ENCODE assay signal across 9 mouse cellular contexts in genomic region chr7:137315544-137315940, GRCm38 (mm10). TPM values are rescaled to one million over a fixed set of nuclear protein-coding genes. Genes with fewer than 3 reads are reported as not detected.
A peak's percentile ranks its signal among the peaks of the same experiment; 100 is the strongest.
DNase-seq lines count a peak whose midpoint lies in the region; ATAC-seq lines count a peak whose summit lies in the region.
"Had no signal": no experiment of that assay in that cellular context is flagged by ENCODE, and none has a peak within 500 bp of the region (broad histone marks: within the 10 kb centered on the region; RNA-seq: fewer than 3 reads in every experiment).

No protein-coding gene starts in this region.

- no peaks in the 10 kb centered on the region for H3K9me3 ChIP-seq in heart, embryonic 10.5 days
- no peaks in the 10 kb centered on the region for H3K9me3 ChIP-seq in hindbrain, embryonic 12.5 days (replicated peaks)
- H3K9me3 ChIP-seq in midbrain, embryonic 11.5 days (ENCODE audit: control insufficient read depth, low read length) = no peaks in the 10 kb centered on the region

- no peak for ATAC-seq in hindbrain, embryonic 12.5 days (ENCODE audit: low FRiP score)
- no peak for ATAC-seq in midbrain, embryonic 11.5 days (ENCODE audit: low FRiP score)
- ATAC-seq: inflammation-experienced regulatory T-cells, adult 6 months had no signal

- no peaks in the 10 kb centered on the region for H3K36me3 ChIP-seq in heart, embryonic 10.5 days
- H3K36me3 ChIP-seq in hindbrain, embryonic 12.5 days = no peaks in the 10 kb centered on the region
- H3K36me3 ChIP-seq in midbrain, embryonic 11.5 days (ENCODE audit: control insufficient read depth, insufficient read depth, low read length) = no peaks in the 10 kb centered on the region

- no peak for DNase-seq in heart, embryonic 10.5 days (ENCODE audit: low spot score)
- no peak for DNase-seq in heart, postnatal 36 days
- DNase-seq in midbrain, embryonic 11.5 days (ENCODE audit: low spot score, missing footprints) = peak; percentile 94
- no peak for DNase-seq in adrenal gland, adult 18-20 months (ENCODE audit: low spot score in 2 of 2)
- DNase-seq in thymus, postnatal 25 days = no peak
- no peak for DNase-seq in left cerebral cortex, postnatal 36 days (ENCODE audit: low spot score in 2 of 2)

- peak overlapping the region; percentile 24; the same call in 1 of the 2 replicates for H3K27ac ChIP-seq in heart, embryonic 10.5 days
- H3K27ac ChIP-seq in brown adipose tissue, adult 24 weeks (replicated peaks; ENCODE audit: low read depth, low read length) = 0 out of 2 replicates have a peak overlapping the region, but pooled peaks have one; percentile 68
- peak overlapping the region; percentile 99 for H3K27ac ChIP-seq in hindbrain, embryonic 12.5 days
- H3K27ac ChIP-seq in midbrain, embryonic 11.5 days (ENCODE audit: low read depth, low read length) = peak overlapping the region; percentile 84

- peaks cover 51% of the 10 kb centered on the region for H3K4me1 ChIP-seq in heart, embryonic 10.5 days
- peaks cover 5% of the 10 kb centered on the region for H3K4me1 ChIP-seq in brown adipose tissue, adult 24 weeks (ENCODE audit: control insufficient read depth, insufficient read depth, insufficient read length, low read length)
- peaks cover 62% of the 10 kb centered on the region for H3K4me1 ChIP-seq in hindbrain, embryonic 12.5 days
- H3K4me1 ChIP-seq in midbrain, embryonic 11.5 days (ENCODE audit: control insufficient read depth, insufficient read depth, low read length) = peaks cover 45% of the 10 kb centered on the region

- H3K4me2 ChIP-seq in hindbrain, embryonic 12.5 days (replicated peaks) = peak overlapping the region; percentile 89
- peak overlapping the region; percentile 82 for H3K4me2 ChIP-seq in midbrain, embryonic 11.5 days

- intact Hi-C loops in heart, postnatal 36 days (cut with DNase I) = loop anchor here (5.0 to 10.0 kb wide), 4 partner anchors 228 to 1253 kb away; partner anchors contain the start of gene Mgmt
- intact Hi-C loops in left cerebral cortex, postnatal 36 days (cut with DNase I) = loop anchor here (5.0 to 10.0 kb wide), 2 partner anchors 113 to 491 kb away; no protein-coding TSS in a partner anchor

- H3K27me3 ChIP-seq in heart, embryonic 10.5 days (ENCODE audit: insufficient read depth, poor library complexity, severe bottlenecking) = peaks cover 97% of the 10 kb centered on the region
- H3K27me3 ChIP-seq in hindbrain, embryonic 12.5 days = peaks cover 44% of the 10 kb centered on the region
- H3K27me3 ChIP-seq in midbrain, embryonic 11.5 days (ENCODE audit: control insufficient read depth, insufficient read depth, low read length) = peaks cover 77% of the 10 kb centered on the region

- peak overlapping the region; percentile 97 for H3K9ac ChIP-seq in hindbrain, embryonic 12.5 days
- peak overlapping the region; percentile 71 for H3K9ac ChIP-seq in midbrain, embryonic 11.5 days (ENCODE audit: low read length)

- peak overlapping the region; percentile 70 for H3K4me3 ChIP-seq in heart, embryonic 10.5 days
- H3K4me3 ChIP-seq in brown adipose tissue, adult 24 weeks (ENCODE audit: insufficient read depth, low read depth, low read length) = peak overlapping the region; percentile 61
- H3K4me3 ChIP-seq in hindbrain, embryonic 12.5 days = peak overlapping the region; percentile 91
- peak overlapping the region; percentile 74 for H3K4me3 ChIP-seq in midbrain, embryonic 11.5 days (ENCODE audit: low read depth, low read length)

- WGBS in heart, embryonic 10.5 days = 2% methylated on average over 19 of the region's 19 CpGs
- under 1% methylated on average over 19 of the region's 19 CpGs for WGBS in hindbrain, embryonic 12.5 days
- under 1% methylated on average over 19 of the region's 19 CpGs for WGBS in midbrain, embryonic 11.5 days

RNA-seq across cellular contexts. Expression of gene Ebf3, which starts 1.3 kb away (rescaled TPM):
- polyA plus RNA-seq in heart, embryonic 10.5 days (2016; fragmentation: Nextera tagmentation; extraction: Ambion mirVana) = 1.3 and 3.5 TPM in 2 replicates
- total RNA-seq in heart, postnatal 36 days (2021) = 1 to 10 TPM; 8.0 to 8.1 TPM
- 28.5 and 35.3 TPM in 2 replicates for polyA plus RNA-seq in brown adipose tissue, adult 24 weeks (2012; ENCODE audit: insufficient read depth, insufficient read length, missing spikeins)
- polyA plus RNA-seq in hindbrain, embryonic 12.5 days (2016; fragmentation: Nextera tagmentation; extraction: Ambion mirVana) = 23.0 and 23.4 TPM in 2 replicates
- polyA plus RNA-seq in midbrain, embryonic 11.5 days (2014; fragmentation: Nextera tagmentation; extraction: Ambion mirVana) = 11.2 and 12.7 TPM in 2 replicates
- total RNA-seq in adrenal gland, adult 18-20 months (2021) = 10 to 100 TPM in 1 of 2 experiments, 1 to 10 TPM in 1; 2.6 to 12.3 TPM
- total RNA-seq in left cerebral cortex, postnatal 36 days (2021) = under 1 TPM; 0.32 to 0.72 TPM
- polyA plus RNA-seq: inflammation-experienced regulatory T-cells, adult 6 months had no signal

Comparison
In these comparisons a context has a peak if more than half of its experiments do, and no peak if none do; other contexts are left out.
1. H3K27ac ChIP-seq: peak in every context shown above with its lines; median percentile 99 in hindbrain, embryonic 12.5 days; 84 in midbrain, embryonic 11.5 days; 68 in brown adipose tissue, adult 24 weeks; 24 in heart, embryonic 10.5 days.